Mouse (Mus musculus) left cerebral cortex, adult 9 months (tissue): Measurements from ENCODE around the gene Prss22.
"Not testable (repeated sequence)": the region's sequence is repeated elsewhere in the genome, so short reads cannot be mapped to it uniquely, and the experiment has no call there.

ENCODE experiments used
- DNase-seq, 2 experiments: peaks; one replicate each; pipeline ENCODE4 v3.0.0; 2022; ENCODE audit warnings: low spot score in 2 of 2

Prss22 gene

GRCm38 (mm10) chr17:23995421-23995820 is 2.5 kb downstream of the Prss22 start:
- no peak for DNase-seq

- no peak for DNase-seq
Observed at GRCm38 (mm10) chr17:23994667-23995066, 3.2 kb downstream of the Prss22 start.

- peak; percentile 69 to 97 for DNase-seq
Observed at GRCm38 (mm10) chr17:23993559-23994428, 4.1 kb downstream of the Prss22 start.

GRCm38 (mm10) chr17:23992789-23993553 is 4.9 kb downstream of the Prss22 start:
- DNase-seq, result no peak

GRCm38 (mm10) chr17:23989802-23990201 is 8.1 kb downstream of the Prss22 start:
- peak in 1 of 2 experiments; percentile 38 for DNase-seq

GRCm38 (mm10) chr17:23984989-23985388 is 12.9 kb downstream of the Prss22 start:
- DNase-seq, result no peak

- DNase-seq, result no peak
Observed at GRCm38 (mm10) chr17:23982912-23983311, 15.0 kb downstream of the Prss22 start.

- DNase-seq, result no peak
Observed at GRCm38 (mm10) chr17:23980297-23980909, 17.5 kb downstream of the Prss22 start, which contains the start of gene Prss30. Gene Prss30, minus strand, starts transcription at chr17:23980566.

- DNase-seq, result no peak
Observed at GRCm38 (mm10) chr17:23979471-23979870, 18.4 kb downstream of the Prss22 start.

- no peak for DNase-seq
Observed at GRCm38 (mm10) chr17:23976665-23977064, 21.2 kb downstream of the Prss22 start.

GRCm38 (mm10) chr17:23971315-23971714 is 26.6 kb downstream of the Prss22 start:
- DNase-seq, result no peak

- peak in 1 of 2 experiments; percentile 87 for DNase-seq
Observed at GRCm38 (mm10) chr17:23969231-23969630, 28.7 kb downstream of the Prss22 start.

GRCm38 (mm10) chr17:23968780-23969179 is 29.1 kb downstream of the Prss22 start:
- no peak for DNase-seq

GRCm38 (mm10) chr17:23966658-23967401 is 31.1 kb downstream of the Prss22 start:
- no peak for DNase-seq

- DNase-seq, result no peak
Observed at GRCm38 (mm10) chr17:23965805-23966425, 32.0 kb downstream of the Prss22 start.

GRCm38 (mm10) chr17:23961573-23962122 is 36.3 kb downstream of the Prss22 start:
- DNase-seq, result no peak

- DNase-seq, result peak; percentile 39 to 86
Observed at GRCm38 (mm10) chr17:23960084-23960738, 37.7 kb downstream of the Prss22 start.

- DNase-seq, result no peak
Observed at GRCm38 (mm10) chr17:23955174-23955573, 42.7 kb downstream of the Prss22 start, which contains the start of gene Sbpl. Gene Sbpl, minus strand, starts transcription at chr17:23955274.

GRCm38 (mm10) chr17:23950828-23951227 is 47.1 kb downstream of the Prss22 start:
- DNase-seq, result not testable (repeated sequence)

- DNase-seq, result no peak
Observed at GRCm38 (mm10) chr17:23949068-23949467, 48.8 kb downstream of the Prss22 start.
